Mouse (Mus musculus): ENCODE data around the gene Gm36176. TPM values are rescaled to one million over a fixed set of nuclear protein-coding genes. Genes with fewer than 3 reads are reported as not detected.

The Gm36176 gene
- total and polyA plus RNA-seq, 2 experiments from 2014 or later: not detected

- Histone ChIP-seq H3K4me1 (ENCODE audit: control insufficient read depth, insufficient read depth) (no peaks in the 10 kb centered on the region), H3K4me2 (ENCODE audit: low read depth, low read length) (no peak overlapping the region), H3K36me3 (replicated peaks; ENCODE audit: control insufficient read depth, insufficient read depth, low read length) (no peaks in the 10 kb centered on the region), H3K9me3 (replicated peaks; ENCODE audit: control insufficient read depth, low read length) (no peaks in the 10 kb centered on the region), H3K27ac (ENCODE audit: low read depth) (no peak overlapping the region), H3K27me3 (ENCODE audit: control insufficient read depth, insufficient read depth, low read length) (no peaks in the 10 kb centered on the region), H3K9ac (replicated peaks; ENCODE audit: low read depth, low read length) (no peak overlapping the region), H3K4me3 (ENCODE audit: low read depth, low read length) (no peak overlapping the region)
- ATAC-seq (ENCODE audit: insufficient read depth, low read depth) (no peak), DNase-seq (ENCODE audit: low spot score) (no peak)
- TF ChIP-seq EP300 (IDR thresholded peaks at IDR 0.05; ENCODE audit: low read depth) (no peak), CTCF (IDR thresholded peaks at IDR 0.05; ENCODE audit: low read depth) (no peak)
- WGBS: 77% methylated on average over 5 of the region's 5 CpGs
Observed at GRCm38 (mm10) chr10:77882553-77882952, 36.0 kb downstream of the Gm36176 start.

DNA sequence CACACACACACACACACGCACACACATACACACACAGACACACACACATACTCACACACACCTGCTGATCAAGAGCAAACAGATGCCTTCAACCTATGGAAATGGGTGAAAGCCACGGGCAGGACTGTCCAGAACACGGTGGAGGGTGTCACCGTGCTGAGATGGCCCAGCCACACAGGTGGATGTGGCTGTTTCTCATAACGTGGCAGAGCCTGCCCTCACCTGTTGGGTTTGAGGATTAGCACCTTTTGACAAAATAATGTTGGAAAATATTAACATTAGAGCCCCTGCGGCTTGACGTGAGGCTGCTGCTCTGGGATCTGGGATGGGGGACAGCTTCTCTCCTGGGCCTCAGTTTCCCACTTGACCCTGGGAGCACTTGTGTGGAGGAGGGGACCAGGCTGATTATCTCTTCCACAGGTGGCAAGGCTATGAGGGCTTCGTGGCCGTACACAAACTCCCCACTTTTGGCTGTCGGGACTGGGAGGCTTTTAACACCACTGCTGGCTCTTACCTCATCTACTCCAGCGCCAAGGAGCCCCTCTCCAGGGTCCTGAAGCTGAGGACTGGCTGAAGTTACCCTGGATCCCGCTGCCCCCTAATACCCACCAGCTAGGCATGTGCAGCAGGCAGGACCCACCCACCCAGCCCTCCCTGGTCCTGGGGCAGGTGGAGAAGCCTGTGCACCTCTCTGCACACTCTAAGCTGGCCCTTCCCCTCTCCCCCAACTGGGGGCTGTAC is 39.6 kb downstream of the Gm36176 start:
- no peaks in the 10 kb centered on the region for H3K9me3 ChIP-seq (replicated peaks; ENCODE audit: control insufficient read depth, low read length)
- H3K27ac ChIP-seq (ENCODE audit: low read depth): no peak overlapping the region
- H3K27me3 ChIP-seq (ENCODE audit: control insufficient read depth, insufficient read depth, low read length): no peaks in the 10 kb centered on the region
- H3K36me3 ChIP-seq (replicated peaks; ENCODE audit: control insufficient read depth, insufficient read depth, low read length): no peaks in the 10 kb centered on the region
- no peak overlapping the region for H3K9ac ChIP-seq (replicated peaks; ENCODE audit: low read depth, low read length)
- TF ChIP-seq EP300 (IDR thresholded peaks at IDR 0.05; ENCODE audit: low read depth): no peak
- no peak for TF ChIP-seq CTCF (IDR thresholded peaks at IDR 0.05; ENCODE audit: low read depth)
- H3K4me2 ChIP-seq (ENCODE audit: low read depth, low read length): no peak overlapping the region
- WGBS: 51% methylated on average over 12 of the region's 12 CpGs
- no peak for DNase-seq (ENCODE audit: low spot score)
- ATAC-seq (ENCODE audit: insufficient read depth, low read depth): no peak
- H3K4me3 ChIP-seq (ENCODE audit: low read depth, low read length): no peak overlapping the region
- no peaks in the 10 kb centered on the region for H3K4me1 ChIP-seq (ENCODE audit: control insufficient read depth, insufficient read depth)

- Histone ChIP-seq H3K9me3 (replicated peaks; ENCODE audit: control insufficient read depth, low read length) (no peaks in the 10 kb centered on the region), H3K4me3 (ENCODE audit: low read depth, low read length) (no peak overlapping the region), H3K9ac (replicated peaks; ENCODE audit: low read depth, low read length) (no peak overlapping the region), H3K4me1 (ENCODE audit: control insufficient read depth, insufficient read depth) (no peaks in the 10 kb centered on the region), H3K4me2 (ENCODE audit: low read depth, low read length) (no peak overlapping the region), H3K36me3 (replicated peaks; ENCODE audit: control insufficient read depth, insufficient read depth, low read length) (no peaks in the 10 kb centered on the region), H3K27me3 (ENCODE audit: control insufficient read depth, insufficient read depth, low read length) (no peaks in the 10 kb centered on the region), H3K27ac (ENCODE audit: low read depth) (no peak overlapping the region)
- 73% methylated on average over 8 of the region's 8 CpGs for WGBS
- TF ChIP-seq EP300 (IDR thresholded peaks at IDR 0.05; ENCODE audit: low read depth): no peak
- TF ChIP-seq CTCF (IDR thresholded peaks at IDR 0.05; ENCODE audit: low read depth): no peak
- no peak for ATAC-seq (ENCODE audit: insufficient read depth, low read depth)
- no peak for DNase-seq (ENCODE audit: low spot score)
Observed at GRCm38 (mm10) chr10:77890987-77891565, 44.5 kb downstream of the Gm36176 start.

GRCm38 (mm10) chr10:77895562-77895961 is 49.0 kb downstream of the Gm36176 start:
- Histone ChIP-seq H3K27me3 (ENCODE audit: control insufficient read depth, insufficient read depth, low read length) (no peaks in the 10 kb centered on the region), H3K4me1 (ENCODE audit: control insufficient read depth, insufficient read depth) (no peaks in the 10 kb centered on the region), H3K9ac (replicated peaks; ENCODE audit: low read depth, low read length) (no peak overlapping the region), H3K4me3 (ENCODE audit: low read depth, low read length) (no peak overlapping the region), H3K27ac (ENCODE audit: low read depth) (no peak overlapping the region), H3K4me2 (ENCODE audit: low read depth, low read length) (no peak overlapping the region), H3K9me3 (replicated peaks; ENCODE audit: control insufficient read depth, low read length) (no peaks in the 10 kb centered on the region), H3K36me3 (replicated peaks; ENCODE audit: control insufficient read depth, insufficient read depth, low read length) (no peaks in the 10 kb centered on the region)
- no peak for DNase-seq (ENCODE audit: low spot score)
- no peak for ATAC-seq (ENCODE audit: insufficient read depth, low read depth)
- WGBS: 32% methylated on average over 5 of the region's 5 CpGs
- TF ChIP-seq CTCF (IDR thresholded peaks at IDR 0.05; ENCODE audit: low read depth) (no peak), EP300 (IDR thresholded peaks at IDR 0.05; ENCODE audit: low read depth) (no peak)

Other genes starting within 250 kb of the Gm36176 start
Only the 30 nearest of the 33 such genes appear.
- gene Tspear, start 160.2 kb upstream of the Gm36176 start, total RNA-seq (2014; rRNA removed; ENCODE audit: low replicate concordance): 1.1 TPM in 1 of 2 replicates, not detected in the other
- gene Tspear, start 160.2 kb upstream of the Gm36176 start, polyA plus RNA-seq (2015; fragmentation: Nextera tagmentation; extraction: Ambion mirVana): not detected in 2 replicates
- not detected in 2 replicates for gene Gm19402, start 156.0 kb upstream of the Gm36176 start, total RNA-seq (2014; rRNA removed; ENCODE audit: low replicate concordance)
- not detected in 2 replicates for gene Gm19402, start 156.0 kb upstream of the Gm36176 start, polyA plus RNA-seq (2015; fragmentation: Nextera tagmentation; extraction: Ambion mirVana)
- gene Gm9508, start 149.6 kb upstream of the Gm36176 start, total RNA-seq (2014; rRNA removed; ENCODE audit: low replicate concordance): not detected in 2 replicates
- not detected in 2 replicates for gene Gm9508, start 149.6 kb upstream of the Gm36176 start, polyA plus RNA-seq (2015; fragmentation: Nextera tagmentation; extraction: Ambion mirVana)
- gene Gm10272, start 140.2 kb upstream of the Gm36176 start, total RNA-seq (2014; rRNA removed; ENCODE audit: low replicate concordance): not detected in 2 replicates
- gene Gm10272, start 140.2 kb upstream of the Gm36176 start, polyA plus RNA-seq (2015; fragmentation: Nextera tagmentation; extraction: Ambion mirVana): not detected in 2 replicates
- not detected in 2 replicates for gene Gm10024, start 135.3 kb upstream of the Gm36176 start, total RNA-seq (2014; rRNA removed; ENCODE audit: low replicate concordance)
- gene Gm10024, start 135.3 kb upstream of the Gm36176 start, polyA plus RNA-seq (2015; fragmentation: Nextera tagmentation; extraction: Ambion mirVana): not detected in 2 replicates
- not detected in 2 replicates for gene Gm10142, start 131.0 kb upstream of the Gm36176 start, total RNA-seq (2014; rRNA removed; ENCODE audit: low replicate concordance)
- not detected in 2 replicates for gene Gm10142, start 131.0 kb upstream of the Gm36176 start, polyA plus RNA-seq (2015; fragmentation: Nextera tagmentation; extraction: Ambion mirVana)
- gene Krtap12-1, start 126.2 kb upstream of the Gm36176 start, total RNA-seq (2014; rRNA removed; ENCODE audit: low replicate concordance): not detected in 2 replicates
- gene Krtap12-1, start 126.2 kb upstream of the Gm36176 start, polyA plus RNA-seq (2015; fragmentation: Nextera tagmentation; extraction: Ambion mirVana): not detected in 2 replicates
- gene Gm10100, start 120.3 kb upstream of the Gm36176 start, total RNA-seq (2014; rRNA removed; ENCODE audit: low replicate concordance): not detected in 2 replicates
- not detected in 2 replicates for gene Gm10100, start 120.3 kb upstream of the Gm36176 start, polyA plus RNA-seq (2015; fragmentation: Nextera tagmentation; extraction: Ambion mirVana)
- not detected in 2 replicates for gene Gm18596, start 104.2 kb upstream of the Gm36176 start, total RNA-seq (2014; rRNA removed; ENCODE audit: low replicate concordance)
- gene Gm18596, start 104.2 kb upstream of the Gm36176 start, polyA plus RNA-seq (2015; fragmentation: Nextera tagmentation; extraction: Ambion mirVana): not detected in 2 replicates
- not detected in 2 replicates for gene Gm9736, start 95.4 kb upstream of the Gm36176 start, total RNA-seq (2014; rRNA removed; ENCODE audit: low replicate concordance)
- gene Gm9736, start 95.4 kb upstream of the Gm36176 start, polyA plus RNA-seq (2015; fragmentation: Nextera tagmentation; extraction: Ambion mirVana): not detected in 2 replicates
- gene Gm3233, start 87.1 kb upstream of the Gm36176 start, total RNA-seq (2014; rRNA removed; ENCODE audit: low replicate concordance): not detected in 2 replicates
- not detected in 2 replicates for gene Gm3233, start 87.1 kb upstream of the Gm36176 start, polyA plus RNA-seq (2015; fragmentation: Nextera tagmentation; extraction: Ambion mirVana)
- gene Gm3238, start 75.5 kb upstream of the Gm36176 start, total RNA-seq (2014; rRNA removed; ENCODE audit: low replicate concordance): not detected in 2 replicates
- not detected in 2 replicates for gene Gm3238, start 75.5 kb upstream of the Gm36176 start, polyA plus RNA-seq (2015; fragmentation: Nextera tagmentation; extraction: Ambion mirVana)
- gene Gm7138, start 69.9 kb upstream of the Gm36176 start, total RNA-seq (2014; rRNA removed; ENCODE audit: low replicate concordance): not detected in 2 replicates
- not detected in 2 replicates for gene Gm7138, start 69.9 kb upstream of the Gm36176 start, polyA plus RNA-seq (2015; fragmentation: Nextera tagmentation; extraction: Ambion mirVana)
- not detected in 2 replicates for gene Gm3250, start 64.3 kb upstream of the Gm36176 start, total RNA-seq (2014; rRNA removed; ENCODE audit: low replicate concordance)
- gene Gm3250, start 64.3 kb upstream of the Gm36176 start, polyA plus RNA-seq (2015; fragmentation: Nextera tagmentation; extraction: Ambion mirVana): not detected in 2 replicates
- not detected in 2 replicates for gene Gm7137, start 58.6 kb upstream of the Gm36176 start, total RNA-seq (2014; rRNA removed; ENCODE audit: low replicate concordance)
- not detected in 2 replicates for gene Gm7137, start 58.6 kb upstream of the Gm36176 start, polyA plus RNA-seq (2015; fragmentation: Nextera tagmentation; extraction: Ambion mirVana)
- gene Gm9639, start 51.7 kb upstream of the Gm36176 start, total RNA-seq (2014; rRNA removed; ENCODE audit: low replicate concordance): not detected in 2 replicates
- not detected in 2 replicates for gene Gm9639, start 51.7 kb upstream of the Gm36176 start, polyA plus RNA-seq (2015; fragmentation: Nextera tagmentation; extraction: Ambion mirVana)
- gene Gm19668, start 47.7 kb upstream of the Gm36176 start, total RNA-seq (2014; rRNA removed; ENCODE audit: low replicate concordance): not detected in 2 replicates
- not detected in 2 replicates for gene Gm19668, start 47.7 kb upstream of the Gm36176 start, polyA plus RNA-seq (2015; fragmentation: Nextera tagmentation; extraction: Ambion mirVana)
- gene Gm9507, start 35.0 kb upstream of the Gm36176 start, total RNA-seq (2014; rRNA removed; ENCODE audit: low replicate concordance): not detected in 2 replicates
- gene Gm9507, start 35.0 kb upstream of the Gm36176 start, polyA plus RNA-seq (2015; fragmentation: Nextera tagmentation; extraction: Ambion mirVana): not detected in 2 replicates
- gene Gm2696, start 32.1 kb upstream of the Gm36176 start, total RNA-seq (2014; rRNA removed; ENCODE audit: low replicate concordance): not detected in 2 replicates
- gene Gm2696, start 32.1 kb upstream of the Gm36176 start, polyA plus RNA-seq (2015; fragmentation: Nextera tagmentation; extraction: Ambion mirVana): not detected in 2 replicates
- not detected in 2 replicates for gene Krtap10-4, start 19.7 kb upstream of the Gm36176 start, total RNA-seq (2014; rRNA removed; ENCODE audit: low replicate concordance)
- gene Krtap10-4, start 19.7 kb upstream of the Gm36176 start, polyA plus RNA-seq (2015; fragmentation: Nextera tagmentation; extraction: Ambion mirVana): not detected in 2 replicates
- not detected in 2 replicates for gene Krtap10-10, start 10.9 kb upstream of the Gm36176 start, total RNA-seq (2014; rRNA removed; ENCODE audit: low replicate concordance)
- gene Krtap10-10, start 10.9 kb upstream of the Gm36176 start, polyA plus RNA-seq (2015; fragmentation: Nextera tagmentation; extraction: Ambion mirVana): not detected in 2 replicates
- not detected in 2 replicates for gene Gm10318, start 6.1 kb downstream of the Gm36176 start, total RNA-seq (2014; rRNA removed; ENCODE audit: low replicate concordance)
- not detected in 2 replicates for gene Gm10318, start 6.1 kb downstream of the Gm36176 start, polyA plus RNA-seq (2015; fragmentation: Nextera tagmentation; extraction: Ambion mirVana)
- gene Gm3285, start 15.2 kb downstream of the Gm36176 start, total RNA-seq (2014; rRNA removed; ENCODE audit: low replicate concordance): not detected in 2 replicates
- not detected in 2 replicates for gene Gm3285, start 15.2 kb downstream of the Gm36176 start, polyA plus RNA-seq (2015; fragmentation: Nextera tagmentation; extraction: Ambion mirVana)
- 0.08 and 2.5 TPM in 2 replicates for gene Lrrc3, start 55.7 kb downstream of the Gm36176 start, total RNA-seq (2014; rRNA removed; ENCODE audit: low replicate concordance)
- 0.54 and 0.63 TPM in 2 replicates for gene Lrrc3, start 55.7 kb downstream of the Gm36176 start, polyA plus RNA-seq (2015; fragmentation: Nextera tagmentation; extraction: Ambion mirVana)
- 0.27 and 2.4 TPM in 2 replicates for gene Trpm2, start 123.8 kb downstream of the Gm36176 start, total RNA-seq (2014; rRNA removed; ENCODE audit: low replicate concordance)
- 0.11 TPM in 2 replicates for gene Trpm2, start 123.8 kb downstream of the Gm36176 start, polyA plus RNA-seq (2015; fragmentation: Nextera tagmentation; extraction: Ambion mirVana)
- 14.8 and 48.9 TPM in 2 replicates for gene 1810043G02Rik, start 131.7 kb downstream of the Gm36176 start, total RNA-seq (2014; rRNA removed; ENCODE audit: low replicate concordance)
- 18.1 and 18.6 TPM in 2 replicates for gene 1810043G02Rik, start 131.7 kb downstream of the Gm36176 start, polyA plus RNA-seq (2015; fragmentation: Nextera tagmentation; extraction: Ambion mirVana)
- 353 and 356 TPM in 2 replicates for gene Pfkl, start 163.3 kb downstream of the Gm36176 start, total RNA-seq (2014; rRNA removed; ENCODE audit: low replicate concordance)
- gene Pfkl, start 163.3 kb downstream of the Gm36176 start, polyA plus RNA-seq (2015; fragmentation: Nextera tagmentation; extraction: Ambion mirVana): 68.9 and 71.0 TPM in 2 replicates
- gene Dnmt3l, start 195.1 kb downstream of the Gm36176 start, total RNA-seq (2014; rRNA removed; ENCODE audit: low replicate concordance): not detected in 2 replicates
- not detected in 2 replicates for gene Dnmt3l, start 195.1 kb downstream of the Gm36176 start, polyA plus RNA-seq (2015; fragmentation: Nextera tagmentation; extraction: Ambion mirVana)
- gene Aire, start 196.8 kb downstream of the Gm36176 start, total RNA-seq (2014; rRNA removed; ENCODE audit: low replicate concordance): not detected in 2 replicates
- gene Aire, start 196.8 kb downstream of the Gm36176 start, polyA plus RNA-seq (2015; fragmentation: Nextera tagmentation; extraction: Ambion mirVana): not detected in 2 replicates
- 6.1 and 7.4 TPM in 2 replicates for gene Icosl, start 222.5 kb downstream of the Gm36176 start, total RNA-seq (2014; rRNA removed; ENCODE audit: low replicate concordance)
- 1.2 and 1.9 TPM in 2 replicates for gene Icosl, start 222.5 kb downstream of the Gm36176 start, polyA plus RNA-seq (2015; fragmentation: Nextera tagmentation; extraction: Ambion mirVana)

All from heart, postnatal 0 days (tissue).